Mouse (Mus musculus): ENCODE measurements around the gene Rap1gap2. TPM values are rescaled to one million over a fixed set of nuclear protein-coding genes. Genes with fewer than 3 reads are reported as not detected.

The Rap1gap2 gene
- total and polyA plus RNA-seq, 3 experiments, result 55.4 to 79.8 (median 76.6) TPM

GRCm38 (mm10) chr11:74558933-74559332 lies 51.8 kb downstream of the Rap1gap2 start:
- Histone ChIP-seq H3K36me3 (replicated peaks in 1 of 2; ENCODE audit: control insufficient read depth in 1 of 2, insufficient read depth in 1 of 2, low read length in 1 of 2) (no peaks in the 10 kb centered on the region), H3K9ac (ENCODE audit: insufficient read depth, low read depth) (no peak overlapping the region), H3K9me3 (replicated peaks; ENCODE audit: low read length) (peaks cover 4% of the 10 kb centered on the region), H3K27ac (ENCODE audit: insufficient read depth, low read depth) (no peak overlapping the region), H3K27me3 (replicated peaks) (peaks cover 64% of the 10 kb centered on the region), H3K79me2 (replicated peaks; ENCODE audit: control insufficient read depth, extremely low read depth, insufficient read depth, poor library complexity, severe bottlenecking) (no peaks in the 10 kb centered on the region), H3K4me1 (ENCODE audit: control insufficient read depth in 1 of 2, insufficient read depth in 2 of 2) (peaks cover 12 to 22% of the 10 kb centered on the region in 2 experiments), H3K4me3 (replicated peaks in 1 of 3; ENCODE audit: low read depth in 2 of 3, low read length in 2 of 3, poor library complexity in 1 of 3) (no peak overlapping the region), H3K4me2 (ENCODE audit: insufficient read depth, low read depth, poor library complexity, severe bottlenecking) (no peak overlapping the region)
- no peak for TF ChIP-seq USF1 (IDR thresholded peaks at IDR 0.05; ENCODE audit: low read depth, low read length)
- TF ChIP-seq NELFE (IDR thresholded peaks at IDR 0.05; ENCODE audit: low read depth, low read length), result no peak
- TF ChIP-seq ZNF384 (IDR thresholded peaks at IDR 0.05; ENCODE audit: low read depth, low read length), result no peak
- TF ChIP-seq RCOR1 (conservative IDR thresholded peaks at IDR 0.05; ENCODE audit: low read depth, low read length), result no peak
- no peak for TF ChIP-seq ELF1 (IDR thresholded peaks at IDR 0.05; ENCODE audit: low read depth, low read length)
- TF ChIP-seq KAT2A (IDR thresholded peaks at IDR 0.05; ENCODE audit: insufficient replicate concordance, low read length), result no peak
- TF ChIP-seq ZMIZ1 (IDR thresholded peaks at IDR 0.05; ENCODE audit: low read depth, low read length), result no peak
- no peak for TF ChIP-seq RAD21 (IDR thresholded peaks at IDR 0.05; ENCODE audit: low read depth, low read length)
- TF ChIP-seq TBP (conservative IDR thresholded peaks at IDR 0.05; ENCODE audit: low read depth, low read length), result no peak
- TF ChIP-seq MYC (IDR thresholded peaks at IDR 0.05; ENCODE audit: low read depth, low read length), result no peak
- no peak for TF ChIP-seq MAFK (IDR thresholded peaks at IDR 0.05; ENCODE audit: insufficient replicate concordance, low read length)
- DNase-seq (ENCODE audit: extremely low read depth), result no peak
- dilution Hi-C loops (cut with MboI; ENCODE audit: extremely low pct_ligation_motif_present, extremely low pct_unique_long_range_greater_than_20kb, low sequenced_read_pairs), result no loop called here
- in situ Hi-C loops (cut with MboI; ENCODE audit: low pct_ligation_motif_present, low pct_unique_long_range_greater_than_20kb, low sequenced_read_pairs), result no loop called here

- H3K4me1 ChIP-seq (ENCODE audit: control insufficient read depth in 1 of 2, insufficient read depth in 2 of 2), result peaks cover 12 to 22% of the 10 kb centered on the region in 2 experiments
- peaks cover 51% of the 10 kb centered on the region for H3K27me3 ChIP-seq (replicated peaks)
- DNase-seq (ENCODE audit: extremely low read depth), result no peak
- no peak overlapping the region for H3K9ac ChIP-seq (ENCODE audit: insufficient read depth, low read depth)
- H3K36me3 ChIP-seq (replicated peaks in 1 of 2; ENCODE audit: control insufficient read depth in 1 of 2, insufficient read depth in 1 of 2, low read length in 1 of 2), result no peaks in the 10 kb centered on the region
- H3K79me2 ChIP-seq (replicated peaks; ENCODE audit: control insufficient read depth, extremely low read depth, insufficient read depth, poor library complexity, severe bottlenecking), result no peaks in the 10 kb centered on the region
- TF ChIP-seq USF1 (IDR thresholded peaks at IDR 0.05; ENCODE audit: low read depth, low read length), result no peak
- TF ChIP-seq POLR2A (IDR thresholded peaks at IDR 0.05; ENCODE audit: low read depth, low read length), result no peak
- no peak for TF ChIP-seq IRF4 (IDR thresholded peaks at IDR 0.05; ENCODE audit: low read depth, low read length)
- TF ChIP-seq JUN (IDR thresholded peaks at IDR 0.05; ENCODE audit: insufficient read depth, low read depth, low read length), result no peak
- no peak for TF ChIP-seq MAFK (IDR thresholded peaks at IDR 0.05; ENCODE audit: insufficient replicate concordance, low read length)
- no peak for TF ChIP-seq USF2 (conservative IDR thresholded peaks at IDR 0.05; ENCODE audit: low read depth, low read length)
- no peak for TF ChIP-seq MAZ (IDR thresholded peaks at IDR 0.05; ENCODE audit: low read depth, low read length)
- no peak for TF ChIP-seq RCOR1 (conservative IDR thresholded peaks at IDR 0.05; ENCODE audit: low read depth, low read length)
- no peak for TF ChIP-seq UBTF (IDR thresholded peaks at IDR 0.05; ENCODE audit: low read depth, low read length)
- no peak for TF ChIP-seq ETS1 (conservative IDR thresholded peaks at IDR 0.05; ENCODE audit: low read depth, low read length)
- no peak for TF ChIP-seq MYC (IDR thresholded peaks at IDR 0.05; ENCODE audit: low read depth, low read length)
- no peak for TF ChIP-seq ZC3H11A (IDR thresholded peaks at IDR 0.05; ENCODE audit: low read depth, low read length)
- TF ChIP-seq TCF12 (IDR thresholded peaks at IDR 0.05; ENCODE audit: low read depth, low read length), result no peak
- TF ChIP-seq CTCF (conservative IDR thresholded peaks at IDR 0.05 in 1 of 2, IDR thresholded peaks at IDR 0.05 in 1 of 2; ENCODE audit: low read depth in 2 of 2, low read length in 2 of 2), result no peak
- TF ChIP-seq PAX5 (IDR thresholded peaks at IDR 0.05; ENCODE audit: low read length), result no peak
- TF ChIP-seq POLR2AphosphoS2 (IDR thresholded peaks at IDR 0.05; ENCODE audit: low read depth, low read length), result no peak
- TF ChIP-seq E2F4 (IDR thresholded peaks at IDR 0.05; ENCODE audit: insufficient replicate concordance, low read depth, low read length), result no peak
- no peak for TF ChIP-seq EP300 (IDR thresholded peaks at IDR 0.05; ENCODE audit: low read length)
- TF ChIP-seq RAD21 (IDR thresholded peaks at IDR 0.05; ENCODE audit: low read depth, low read length), result no peak
- no peak overlapping the region for H3K4me2 ChIP-seq (ENCODE audit: insufficient read depth, low read depth, poor library complexity, severe bottlenecking)
- H3K4me3 ChIP-seq (replicated peaks in 1 of 3; ENCODE audit: low read depth in 2 of 3, low read length in 2 of 3, poor library complexity in 1 of 3), result no peak overlapping the region
- dilution Hi-C loops (cut with MboI; ENCODE audit: extremely low pct_ligation_motif_present, extremely low pct_unique_long_range_greater_than_20kb, low sequenced_read_pairs), result no loop called here
- no peak overlapping the region for H3K27ac ChIP-seq (ENCODE audit: insufficient read depth, low read depth)
- in situ Hi-C loops (cut with MboI; ENCODE audit: low pct_ligation_motif_present, low pct_unique_long_range_greater_than_20kb, low sequenced_read_pairs), result no loop called here
- H3K9me3 ChIP-seq (replicated peaks; ENCODE audit: low read length), result peaks cover 4% of the 10 kb centered on the region
Observed at GRCm38 (mm10) chr11:74557456-74558230, 53.1 kb downstream of the Rap1gap2 start.
